Mouse (Mus musculus): ENCODE results near the gene Brd1. TPM values are rescaled to one million over a fixed set of nuclear protein-coding genes. Genes with fewer than 3 reads are reported as not detected.
"Not testable (repeated sequence)": the region's sequence is repeated elsewhere in the genome, so short reads cannot be mapped to it uniquely, and the experiment has no call there.

Gene Brd1
- polyA plus RNA-seq, 1 experiment = 14.4 TPM

GRCm38 (mm10) chr15:88754896-88755295 lies 20.9 kb upstream of the Brd1 start:
- H3K27me3 ChIP-seq (ENCODE audit: control insufficient read depth, insufficient read depth, low read length) = no peaks in the 10 kb centered on the region
- H3K4me1 ChIP-seq (ENCODE audit: control insufficient read depth, insufficient read depth, low read length) = peaks cover 6% of the 10 kb centered on the region
- TF ChIP-seq CTCF (IDR thresholded peaks at IDR 0.05; ENCODE audit: control insufficient read depth, insufficient read depth, insufficient replicate concordance, low read depth, low read length) (no peak), POLR2A (IDR thresholded peaks at IDR 0.05; ENCODE audit: control insufficient read depth, low read depth, low read length) (no peak)
- H3K36me3 ChIP-seq (ENCODE audit: control insufficient read depth, insufficient read depth, low read length) = no peaks in the 10 kb centered on the region; the same call in 1 of the 2 replicates
- no peak overlapping the region for H3K4me3 ChIP-seq (ENCODE audit: control insufficient read depth, low read depth, low read length)
- no peak overlapping the region for H3K27ac ChIP-seq (ENCODE audit: control insufficient read depth, insufficient read depth, low read depth, low read length)

GRCm38 (mm10) chr15:88752403-88752733 lies 18.3 kb upstream of the Brd1 start:
- H3K27me3 ChIP-seq (ENCODE audit: control insufficient read depth, insufficient read depth, low read length) = no peaks in the 10 kb centered on the region

GRCm38 (mm10) chr15:88751564-88752402 lies 17.8 kb upstream of the Brd1 start, which contains the start of gene Zbed4:
TSS of gene Zbed4 (plus strand) at chr15:88751660.
- TF ChIP-seq CTCF (IDR thresholded peaks at IDR 0.05; ENCODE audit: control insufficient read depth, insufficient read depth, insufficient replicate concordance, low read depth, low read length) (no peak), POLR2A (IDR thresholded peaks at IDR 0.05; ENCODE audit: control insufficient read depth, low read depth, low read length) (no peak; the same call in 1 of the 2 replicates)
- Histone ChIP-seq H3K4me3 (ENCODE audit: control insufficient read depth, low read depth, low read length) (peak within 1 kb of the TSS; percentile 96), H3K27ac (ENCODE audit: control insufficient read depth, insufficient read depth, low read depth, low read length) (peak within 1 kb of the TSS; percentile 98), H3K27me3 (ENCODE audit: control insufficient read depth, insufficient read depth, low read length) (no peaks in the 10 kb centered on the region), H3K4me1 (ENCODE audit: control insufficient read depth, insufficient read depth, low read length) (peaks cover 8% of the 10 kb centered on the region), H3K36me3 (ENCODE audit: control insufficient read depth, insufficient read depth, low read length) (no peaks in the 10 kb centered on the region)

More at GRCm38 (mm10) chr15:88752403-88752733, 18.3 kb upstream of the Brd1 start:
- Histone ChIP-seq H3K4me3 (ENCODE audit: control insufficient read depth, low read depth, low read length) (peak overlapping the region; percentile 96), H3K4me1 (ENCODE audit: control insufficient read depth, insufficient read depth, low read length) (peaks cover 8% of the 10 kb centered on the region), H3K27ac (ENCODE audit: control insufficient read depth, insufficient read depth, low read depth, low read length) (peak overlapping the region; percentile 75), H3K36me3 (ENCODE audit: control insufficient read depth, insufficient read depth, low read length) (no peaks in the 10 kb centered on the region)
- TF ChIP-seq POLR2A (IDR thresholded peaks at IDR 0.05; ENCODE audit: control insufficient read depth, low read depth, low read length) (no peak), CTCF (IDR thresholded peaks at IDR 0.05; ENCODE audit: control insufficient read depth, insufficient read depth, insufficient replicate concordance, low read depth, low read length) (no peak)

- Histone ChIP-seq H3K27ac (ENCODE audit: control insufficient read depth, insufficient read depth, low read depth, low read length) (peak overlapping the region; percentile 98), H3K4me3 (ENCODE audit: control insufficient read depth, low read depth, low read length) (peak overlapping the region; percentile 84), H3K4me1 (ENCODE audit: control insufficient read depth, insufficient read depth, low read length) (peaks cover 8% of the 10 kb centered on the region), H3K27me3 (ENCODE audit: control insufficient read depth, insufficient read depth, low read length) (no peaks in the 10 kb centered on the region), H3K36me3 (ENCODE audit: control insufficient read depth, insufficient read depth, low read length) (no peaks in the 10 kb centered on the region)
- peak; percentile 94 for TF ChIP-seq POLR2A (IDR thresholded peaks at IDR 0.05; ENCODE audit: control insufficient read depth, low read depth, low read length)
- TF ChIP-seq CTCF (IDR thresholded peaks at IDR 0.05; ENCODE audit: control insufficient read depth, insufficient read depth, insufficient replicate concordance, low read depth, low read length) = no peak
These were observed 16.9 kb upstream of the Brd1 start for GRCm38 (mm10) chr15:88750677-88751563.

- H3K36me3 ChIP-seq (ENCODE audit: control insufficient read depth, insufficient read depth, low read length) = no peaks in the 10 kb centered on the region
- TF ChIP-seq POLR2A (IDR thresholded peaks at IDR 0.05; ENCODE audit: control insufficient read depth, low read depth, low read length) = no peak
- no peak for TF ChIP-seq CTCF (IDR thresholded peaks at IDR 0.05; ENCODE audit: control insufficient read depth, insufficient read depth, insufficient replicate concordance, low read depth, low read length)
- H3K27me3 ChIP-seq (ENCODE audit: control insufficient read depth, insufficient read depth, low read length) = no peaks in the 10 kb centered on the region
- H3K27ac ChIP-seq (ENCODE audit: control insufficient read depth, insufficient read depth, low read depth, low read length) = peak overlapping the region; percentile 98
- H3K4me1 ChIP-seq (ENCODE audit: control insufficient read depth, insufficient read depth, low read length) = peaks cover 8% of the 10 kb centered on the region
- peak overlapping the region; percentile 84 for H3K4me3 ChIP-seq (ENCODE audit: control insufficient read depth, low read depth, low read length)
These were observed 16.0 kb upstream of the Brd1 start for GRCm38 (mm10) chr15:88750032-88750431.

GRCm38 (mm10) chr15:88749617-88750016 lies 15.6 kb upstream of the Brd1 start:
- H3K36me3 ChIP-seq (ENCODE audit: control insufficient read depth, insufficient read depth, low read length); H3K27me3 ChIP-seq (ENCODE audit: control insufficient read depth, insufficient read depth, low read length); H3K4me1 ChIP-seq (ENCODE audit: control insufficient read depth, insufficient read depth, low read length): not testable (repeated sequence)
- peak overlapping the region; percentile 98 for H3K27ac ChIP-seq (ENCODE audit: control insufficient read depth, insufficient read depth, low read depth, low read length)
- peak overlapping the region; percentile 84 for H3K4me3 ChIP-seq (ENCODE audit: control insufficient read depth, low read depth, low read length)

- peaks cover 8% of the 10 kb centered on the region for H3K4me1 ChIP-seq (ENCODE audit: control insufficient read depth, insufficient read depth, low read length)
- TF ChIP-seq POLR2A (IDR thresholded peaks at IDR 0.05; ENCODE audit: control insufficient read depth, low read depth, low read length) (no peak), CTCF (IDR thresholded peaks at IDR 0.05; ENCODE audit: control insufficient read depth, insufficient read depth, insufficient replicate concordance, low read depth, low read length) (no peak)
- no peak overlapping the region for H3K27ac ChIP-seq (ENCODE audit: control insufficient read depth, insufficient read depth, low read depth, low read length)
These were observed 11.9 kb upstream of the Brd1 start for GRCm38 (mm10) chr15:88745926-88746325.

More at GRCm38 (mm10) chr15:88745926-88746325, 11.9 kb upstream of the Brd1 start:
- Histone ChIP-seq H3K36me3 (ENCODE audit: control insufficient read depth, insufficient read depth, low read length) (no peaks in the 10 kb centered on the region), H3K27me3 (ENCODE audit: control insufficient read depth, insufficient read depth, low read length) (no peaks in the 10 kb centered on the region), H3K4me3 (ENCODE audit: control insufficient read depth, low read depth, low read length) (no peak overlapping the region)
